Mouse (Mus musculus) embryonic stem cell, embryonic (primary cell): ENCODE results near the gene Tmem119.

ENCODE experiments used
- CTCF ChIA-PET, 4 experiments: fragments of 300-600 bp in 2 of 4; fragments of 350-600 bp in 2 of 4; sonication (Branson Sonifier 250); formaldehyde crosslinking; loops; one replicate each; lab custom pipeline; 2022; ENCODE audit warnings: inconsistent platforms in 2 of 4; lab: Charles Lee
- POLR2A ChIA-PET, 4 experiments: fragments of 300-600 bp in 2 of 4; fragments of 350-600 bp in 2 of 4; sonication (Branson Sonifier 250); formaldehyde crosslinking; loops; one replicate each; lab custom pipeline; 2022; ENCODE audit warnings: antibody characterized with exemption in 4 of 4, inconsistent platforms in 1 of 4; lab: Charles Lee

Gene Tmem119

GRCm38 (mm10) chr5:113800280-113800679 lies at the start of gene Tmem119:
Gene Tmem119 (minus strand): TSS chr5:113800516.
- POLR2A ChIA-PET = interaction anchor here in 3 of 4 experiments (0.6 to 1.9 kb wide), 17 partner anchors 10 to 477 kb away, joined by 3 to 12 read pairs (median 3); partner anchors contain the start of genes Iscu (in 1 of the 3) and Sart3 (in 1 of the 3)
- CTCF ChIA-PET = interaction anchor here (0.5 to 2.2 kb wide), 22 partner anchors 10 to 1408 kb away, joined by 3 to 12 read pairs (median 4); partner anchors contain the start of gene Coro1c (in 1 of the 4)

DNA sequence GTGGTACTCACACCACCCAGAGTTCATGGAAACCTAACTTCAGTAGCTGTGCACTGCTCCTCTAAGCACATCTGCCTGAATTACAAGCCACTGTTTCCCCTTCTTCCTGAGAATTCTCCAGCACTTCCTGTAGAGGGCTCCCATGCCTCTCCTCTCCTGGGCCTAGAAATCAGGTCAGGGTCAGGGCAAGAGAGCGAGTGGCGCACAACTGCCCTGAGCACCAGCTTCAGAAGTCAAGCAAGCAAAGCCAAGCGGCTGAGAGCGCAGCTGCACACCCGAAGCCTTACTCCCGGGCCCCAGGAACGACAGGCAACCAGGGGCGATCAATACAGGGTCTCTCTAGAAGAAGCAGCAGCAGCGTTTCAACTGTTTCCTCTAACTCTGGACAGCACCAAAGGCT lies 47.3 kb upstream of the Tmem119 start:
- POLR2A ChIA-PET = interaction anchor here in 1 of 4 experiments (1.0 kb wide), 1 partner anchor 8 kb away, joined by 5 read pairs; no protein-coding TSS in a partner anchor
- CTCF ChIA-PET = interaction anchor here (0.6 to 1.0 kb wide), 4 partner anchors 20 to 450 kb away, joined by 3 read pairs; no protein-coding TSS in a partner anchor

- POLR2A ChIA-PET = interaction anchor here in 2 of 4 experiments (1.0 to 3.2 kb wide), 2 partner anchors 9 to 13 kb away, joined by 5 to 16 read pairs; partner anchors contain the start of gene Selplg (in 1 of the 2)
- CTCF ChIA-PET = interaction anchor here in 3 of 4 experiments (0.7 to 2.8 kb wide), 4 partner anchors 8 to 804 kb away, joined by 3 to 23 read pairs (median 3); no protein-coding TSS in a partner anchor
Observed at GRCm38 (mm10) chr5:113846656-113847055, 46.3 kb upstream of the Tmem119 start.

DNA sequence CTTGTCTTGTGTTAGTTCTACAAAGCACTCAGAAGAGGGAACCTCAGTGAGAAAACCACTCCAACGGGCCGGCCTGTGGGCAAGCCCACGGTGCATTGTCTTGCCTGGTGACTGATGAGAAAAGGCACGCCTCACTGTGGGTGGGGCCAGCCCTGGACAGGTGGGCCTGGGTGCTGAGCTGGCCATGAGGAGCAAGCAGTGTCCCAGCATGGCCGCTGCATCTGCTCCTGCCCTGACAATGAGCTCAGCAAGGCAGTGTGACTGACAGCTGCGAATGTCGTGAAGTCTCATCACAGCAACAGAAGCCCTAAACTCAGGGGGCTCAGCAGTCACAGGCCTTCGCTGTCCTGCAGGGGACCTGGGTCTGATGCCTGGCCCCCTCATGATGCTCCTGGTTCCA lies 45.3 kb upstream of the Tmem119 start:
- ChIA-PET CTCF (interaction anchor here in 3 of 4 experiments (0.6 to 2.8 kb wide), 20 partner anchors 9 to 597 kb away, joined by 3 to 24 read pairs (median 8); partner anchors contain the start of genes Coro1c (in 1 of the 3), Iscu (in 1 of the 3) and Sart3 (in 1 of the 3)), POLR2A (interaction anchor here in 3 of 4 experiments (0.6 to 3.2 kb wide), 19 partner anchors 9 to 1774 kb away, joined by 3 to 29 read pairs (median 3); partner anchors contain the start of gene Selplg (in 1 of the 3))

DNA sequence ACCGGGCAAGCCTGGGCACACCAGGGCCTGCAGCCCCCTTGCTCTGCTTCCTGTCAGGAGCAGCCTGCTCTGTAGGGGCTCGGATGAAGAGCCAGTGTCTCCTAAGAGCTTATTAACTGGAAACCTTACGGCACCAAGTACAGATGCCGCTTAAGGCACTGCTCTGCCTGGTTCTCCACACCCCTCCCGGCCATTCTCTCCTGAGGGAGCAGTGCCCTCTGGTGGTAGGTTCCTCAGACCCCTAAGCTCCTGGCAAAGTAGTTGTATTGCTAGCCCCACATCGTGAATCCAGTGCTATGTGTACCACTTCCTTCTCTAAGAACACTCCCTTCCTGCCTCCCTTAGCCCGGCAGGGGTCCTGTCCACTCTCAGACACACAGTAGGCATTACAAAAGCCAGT lies 44.4 kb upstream of the Tmem119 start:
- ChIA-PET CTCF (interaction anchor here (0.5 to 3.1 kb wide), 96 partner anchors 9 to 652 kb away, joined by 3 to 29 read pairs (median 4); partner anchors contain the start of genes Ficd (in 3 of the 4), Iscu (in 3 of the 4), Sart3 (in 3 of the 4) and Coro1c (in 2 of the 4)), POLR2A (interaction anchor here (0.6 to 3.7 kb wide), 54 partner anchors 9 to 1773 kb away, joined by 3 to 29 read pairs (median 3); partner anchors contain the start of genes Coro1c (in 1 of the 4), Iscu (in 1 of the 4), Sart3 (in 1 of the 4) and Selplg (in 1 of the 4))

DNA sequence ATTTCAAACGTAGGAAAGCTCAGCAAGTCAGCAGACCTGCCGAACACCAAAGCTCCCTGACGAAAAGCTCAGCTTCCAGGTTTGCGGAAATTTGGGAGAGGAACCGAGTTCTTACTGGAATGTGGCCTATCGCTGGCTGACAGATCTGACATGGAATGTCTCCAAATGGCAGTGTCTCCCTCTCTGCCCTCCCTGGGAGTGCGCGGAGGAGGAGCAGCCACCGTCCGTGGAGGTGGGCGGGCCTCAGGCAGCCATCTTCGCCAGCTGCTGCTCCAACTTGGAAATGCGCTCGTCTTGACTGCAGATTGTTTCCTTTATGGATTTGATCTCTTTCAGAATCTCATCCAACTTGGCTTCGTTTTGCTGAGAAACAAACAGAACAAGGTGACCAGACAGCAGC lies 43.8 kb upstream of the Tmem119 start:
- POLR2A ChIA-PET = interaction anchor here (0.6 to 3.7 kb wide), 59 partner anchors 8 to 663 kb away, joined by 3 to 29 read pairs (median 3); partner anchors contain the start of genes Coro1c (in 2 of the 4), Iscu (in 2 of the 4), Sart3 (in 1 of the 4) and Selplg (in 1 of the 4)
- CTCF ChIA-PET = interaction anchor here (0.5 to 3.1 kb wide), 84 partner anchors 9 to 653 kb away, joined by 3 to 29 read pairs (median 4); partner anchors contain the start of genes Ficd (in 3 of the 4), Iscu (in 3 of the 4), Sart3 (in 3 of the 4) and 1700069L16Rik (in 1 of the 4)

DNA sequence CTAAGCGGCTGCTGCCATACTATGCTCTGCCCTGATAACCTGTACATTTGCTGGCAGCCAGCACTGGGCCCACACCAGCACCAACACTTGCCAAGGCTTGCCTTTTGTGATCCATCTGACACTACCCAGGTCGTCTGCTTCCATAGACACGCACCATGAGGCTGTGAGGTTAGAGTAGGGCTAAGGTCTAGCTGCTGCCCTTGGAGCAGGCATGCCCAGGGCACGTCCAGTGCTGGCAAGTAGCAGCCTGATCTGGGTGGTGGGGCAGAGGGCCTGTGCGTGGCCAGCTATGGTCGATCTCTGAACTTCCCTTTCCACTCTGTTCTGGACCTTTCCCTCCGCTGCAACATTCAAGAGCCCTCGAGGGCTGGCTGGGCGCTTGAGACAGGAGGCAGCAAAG lies 42.6 kb upstream of the Tmem119 start:
- CTCF ChIA-PET = interaction anchor here in 1 of 4 experiments (0.9 to 3.1 kb wide), 2 partner anchors 24 to 32 kb away, joined by 3 to 26 read pairs; no protein-coding TSS in a partner anchor
- POLR2A ChIA-PET = interaction anchor here (0.5 to 3.7 kb wide), 17 partner anchors 9 to 568 kb away, joined by 3 to 24 read pairs (median 4); partner anchors contain the start of gene Ficd (in 1 of the 4)

DNA sequence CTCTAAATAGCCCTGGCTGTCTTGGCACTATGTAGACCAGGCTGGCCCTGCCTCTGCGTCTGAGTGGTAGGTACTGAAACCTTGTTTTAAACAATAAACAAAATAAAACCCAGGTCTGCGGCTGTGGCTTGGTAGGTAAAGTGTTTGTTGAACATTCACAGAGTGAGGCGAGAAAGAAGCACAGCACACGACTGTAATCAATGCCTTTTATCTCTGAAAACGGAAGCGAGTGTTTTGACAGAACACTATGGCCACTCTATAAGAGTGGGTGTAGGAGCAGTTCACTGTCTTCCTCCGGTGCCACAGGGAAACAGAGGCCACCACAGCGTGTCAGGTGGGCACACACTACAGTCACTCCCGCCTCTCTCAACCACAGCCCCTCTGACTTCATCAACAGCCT lies 41.9 kb upstream of the Tmem119 start:
- ChIA-PET POLR2A (interaction anchor here in 2 of 4 experiments (1.0 to 3.7 kb wide), 7 partner anchors 12 to 100 kb away, joined by 3 to 24 read pairs (median 4); partner anchors contain the start of gene Coro1c (in 1 of the 2)), CTCF (interaction anchor here in 1 of 4 experiments (3.1 kb wide), 1 partner anchor 23 kb away, joined by 26 read pairs; no protein-coding TSS in a partner anchor)

DNA sequence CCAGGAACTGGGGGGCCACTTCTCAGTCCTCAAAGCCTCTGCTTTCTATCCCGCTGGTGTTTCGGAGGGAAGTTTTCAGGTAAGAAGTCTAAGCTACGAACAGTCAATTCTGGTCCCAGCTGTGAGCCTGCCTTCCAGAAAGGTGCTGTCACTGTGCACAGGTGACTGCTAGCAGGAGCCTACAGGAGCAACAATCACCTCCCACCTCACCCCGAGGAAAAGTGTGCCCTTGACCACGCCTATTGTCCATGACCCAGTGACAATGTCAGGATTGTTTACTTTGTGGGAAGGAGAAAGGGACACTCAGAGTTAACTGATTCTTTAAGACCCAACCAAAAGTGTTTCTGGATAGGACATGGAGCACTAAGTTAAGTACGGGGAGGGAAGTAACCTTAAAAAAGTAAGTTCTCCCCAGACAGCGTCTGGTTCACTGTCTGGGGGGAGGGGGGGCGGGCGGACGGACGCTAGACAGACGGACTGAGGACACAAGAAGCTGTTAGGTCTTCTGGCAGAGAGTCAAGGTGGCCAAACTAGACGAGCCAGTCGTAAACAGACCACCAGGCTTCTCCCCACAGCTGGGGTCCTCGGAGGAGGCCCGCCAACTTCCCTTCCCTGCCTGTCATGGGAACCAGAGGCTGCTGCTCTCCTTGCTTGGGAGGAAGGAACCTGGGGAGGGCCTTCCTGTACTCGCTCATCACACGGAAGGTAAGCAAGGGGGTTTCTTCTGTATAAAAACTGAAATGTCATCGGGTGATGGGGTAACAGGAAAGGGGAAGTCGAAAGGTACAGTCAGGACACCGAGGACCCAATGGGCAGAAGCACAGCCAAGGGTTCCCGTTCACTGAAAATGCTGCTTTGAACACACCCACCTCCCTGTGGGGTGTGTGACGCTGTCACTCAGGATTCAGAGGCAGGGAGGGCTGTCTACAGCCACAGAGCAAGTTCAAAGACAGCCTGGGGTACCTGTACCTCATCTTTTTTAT lies 41.2 kb upstream of the Tmem119 start:
- CTCF ChIA-PET = interaction anchor here in 1 of 4 experiments (0.5 to 1.1 kb wide), 4 partner anchors 14 to 205 kb away, joined by 3 to 4 read pairs (median 3); no protein-coding TSS in a partner anchor
- POLR2A ChIA-PET = interaction anchor here in 2 of 4 experiments (0.6 to 3.7 kb wide), 8 partner anchors 9 to 109 kb away, joined by 3 to 24 read pairs (median 3); partner anchors contain the start of genes Coro1c (in 1 of the 2) and Selplg (in 1 of the 2)

- CTCF ChIA-PET = interaction anchor here in 2 of 4 experiments (0.7 to 1.9 kb wide), 5 partner anchors 15 to 206 kb away, joined by 3 to 6 read pairs (median 4); no protein-coding TSS in a partner anchor
- POLR2A ChIA-PET = interaction anchor here in 2 of 4 experiments (0.6 to 2.1 kb wide), 8 partner anchors 8 to 575 kb away, joined by 3 to 9 read pairs (median 4); partner anchors contain the start of gene Selplg (in 1 of the 2)
Observed at GRCm38 (mm10) chr5:113840443-113840842, 40.1 kb upstream of the Tmem119 start.

DNA sequence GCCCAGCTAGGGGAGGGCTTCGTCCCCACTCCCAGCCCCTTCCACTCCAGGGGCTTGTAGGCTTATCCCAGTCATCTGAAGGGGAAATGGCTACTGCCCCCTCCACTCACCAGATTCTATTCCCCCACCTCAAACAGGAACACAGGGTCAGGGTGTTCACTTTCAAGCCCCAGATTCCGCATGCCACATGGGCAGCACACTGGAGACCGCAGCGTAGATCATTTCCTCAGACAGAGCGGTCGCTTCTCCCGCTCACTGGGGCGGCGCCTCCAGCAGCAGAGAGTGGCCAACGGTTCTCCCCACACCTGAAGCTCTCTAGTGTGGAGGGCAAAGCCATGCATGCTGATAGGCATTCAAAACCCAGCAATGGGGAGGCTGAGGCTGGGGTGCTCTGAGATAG lies 36.6 kb upstream of the Tmem119 start:
- CTCF ChIA-PET = interaction anchor here in 1 of 4 experiments (1.0 kb wide), 1 partner anchor 21 kb away, joined by 3 read pairs; no protein-coding TSS in a partner anchor
- POLR2A ChIA-PET = interaction anchor here in 1 of 4 experiments (1.3 kb wide), 1 partner anchor 9 kb away, joined by 4 read pairs; no protein-coding TSS in a partner anchor

GRCm38 (mm10) chr5:113833316-113833947 lies 33.1 kb upstream of the Tmem119 start:
- POLR2A ChIA-PET = interaction anchor here (0.6 to 3.0 kb wide), 18 partner anchors 8 to 570 kb away, joined by 3 to 16 read pairs (median 4); no protein-coding TSS in a partner anchor
- CTCF ChIA-PET = interaction anchor here in 3 of 4 experiments (0.5 to 2.6 kb wide), 15 partner anchors 11 to 414 kb away, joined by 3 to 13 read pairs (median 3); no protein-coding TSS in a partner anchor

- POLR2A ChIA-PET = interaction anchor here in 2 of 4 experiments (0.6 to 3.0 kb wide), 9 partner anchors 8 to 38 kb away, joined by 3 to 16 read pairs (median 5); no protein-coding TSS in a partner anchor
- CTCF ChIA-PET = interaction anchor here (0.6 to 1.2 kb wide), 5 partner anchors 11 to 606 kb away, joined by 3 to 5 read pairs (median 3); no protein-coding TSS in a partner anchor
Observed at GRCm38 (mm10) chr5:113832490-113832901, 32.2 kb upstream of the Tmem119 start, which contains the start of gene Selplg. Gene Selplg (minus strand): TSS chr5:113832644.

DNA sequence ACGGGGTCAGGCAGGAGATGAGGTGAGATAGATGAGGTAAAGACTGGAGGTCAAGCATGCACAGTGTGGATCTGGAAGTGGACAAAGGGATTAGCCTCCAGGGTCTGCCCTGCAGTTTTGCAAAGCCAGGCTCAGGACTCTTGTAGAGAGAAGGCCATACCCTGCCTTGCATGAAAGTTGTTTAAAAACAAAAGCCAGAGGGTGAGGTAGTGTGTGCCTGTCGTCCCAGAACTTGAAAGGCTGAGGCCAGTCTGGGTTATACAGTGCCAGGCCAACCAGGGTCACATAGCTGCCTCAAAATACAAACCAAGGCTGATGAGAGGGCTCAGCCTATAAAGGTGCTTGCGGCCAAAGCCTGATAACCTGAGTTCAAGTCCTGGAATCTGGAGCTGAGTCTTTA lies 31.4 kb upstream of the Tmem119 start:
- POLR2A ChIA-PET = interaction anchor here in 2 of 4 experiments (1.0 to 3.0 kb wide), 5 partner anchors 9 to 16 kb away, joined by 3 to 16 read pairs (median 9); no protein-coding TSS in a partner anchor
- CTCF ChIA-PET = interaction anchor here in 1 of 4 experiments (1.0 kb wide), 1 partner anchor 605 kb away, joined by 5 read pairs; no protein-coding TSS in a partner anchor

- CTCF ChIA-PET = no interaction called here
Observed at GRCm38 (mm10) chr5:113830796-113831195, 30.5 kb upstream of the Tmem119 start.

DNA sequence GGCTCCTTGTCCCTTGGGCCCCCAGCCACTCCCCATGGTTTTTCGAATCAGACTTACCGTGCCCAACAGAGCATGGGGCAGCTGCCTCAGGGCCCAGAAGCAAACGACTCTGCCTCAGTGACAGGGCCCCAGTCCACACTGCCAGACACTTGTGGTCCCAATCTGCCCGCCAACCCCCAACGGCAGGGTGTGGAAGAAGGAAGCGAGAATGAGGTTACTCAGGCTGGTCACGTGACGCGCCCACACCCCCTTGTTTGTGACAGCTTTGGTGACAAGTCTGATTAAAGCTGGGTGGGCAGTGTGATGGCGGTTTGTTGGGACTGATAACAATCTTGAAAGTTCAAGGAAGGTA lies 30.0 kb upstream of the Tmem119 start:
- POLR2A ChIA-PET = interaction anchor here in 2 of 4 experiments (0.6 to 1.5 kb wide), 5 partner anchors 8 to 199 kb away, joined by 3 to 4 read pairs (median 4); no protein-coding TSS in a partner anchor
- CTCF ChIA-PET = no interaction called here

More at GRCm38 (mm10) chr5:113830796-113831195, 30.5 kb upstream of the Tmem119 start:
- POLR2A ChIA-PET = interaction anchor here in 2 of 4 experiments (1.2 to 1.5 kb wide), 3 partner anchors 8 to 12 kb away, joined by 3 to 4 read pairs (median 4); no protein-coding TSS in a partner anchor
